Mouse (Mus musculus) mouse trophoblast stem cell (cell line): ENCODE measurements around the gene Ift172.

Experiments used
- in situ Hi-C, 2 experiments: fragments of 300-500 bp; cut with MseI, MboI; formaldehyde crosslinking; loops; 2 replicates in 1 of 2; 3 replicates in 1 of 2; pipeline ENCODE4 v1.15.1; 2025

Gene Ift172

DNA sequence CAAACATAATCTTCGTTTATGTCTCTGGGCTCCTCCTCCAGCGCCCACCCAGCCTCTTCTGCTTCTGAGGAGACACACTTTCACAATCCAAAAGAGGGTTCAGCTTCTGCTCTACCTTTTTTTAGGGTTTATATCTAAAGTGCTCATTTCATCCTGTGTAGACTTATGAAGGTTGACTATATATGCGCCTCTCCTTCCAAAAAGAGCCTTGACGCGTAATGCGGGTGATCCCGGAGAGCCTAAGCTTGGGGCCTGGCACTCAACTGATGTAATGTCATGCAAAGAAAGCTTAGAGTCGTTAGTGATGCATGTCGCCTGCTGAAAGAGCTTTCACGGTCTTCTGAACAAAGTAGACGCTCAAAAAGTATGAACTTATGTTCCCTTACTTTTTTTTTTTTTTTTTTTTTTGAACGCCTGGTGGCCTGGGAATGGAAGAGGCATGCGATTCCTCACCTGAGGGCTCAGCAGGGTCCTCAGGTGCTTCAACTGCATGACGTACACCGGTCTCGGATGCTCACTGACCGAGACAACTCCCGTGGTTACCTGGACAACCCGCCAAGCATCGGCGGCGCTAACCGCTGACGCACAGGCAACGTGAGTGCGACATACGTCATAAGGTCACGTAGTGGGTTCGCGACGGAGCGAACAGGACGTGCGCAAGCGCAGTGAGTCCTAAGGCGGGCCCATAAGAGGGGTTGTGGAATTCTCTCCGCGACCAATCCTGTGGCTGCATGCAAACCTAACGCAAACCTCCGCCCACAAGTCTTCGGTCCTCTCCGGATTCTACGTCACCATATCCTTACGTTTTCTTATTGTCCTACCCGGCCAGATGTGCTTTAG, at the start of gene Ift172:
Ift172 (minus strand) TSS at position 596 of the 840 bp plus-strand sequence.
- in situ Hi-C loops = no loop called here

DNA sequence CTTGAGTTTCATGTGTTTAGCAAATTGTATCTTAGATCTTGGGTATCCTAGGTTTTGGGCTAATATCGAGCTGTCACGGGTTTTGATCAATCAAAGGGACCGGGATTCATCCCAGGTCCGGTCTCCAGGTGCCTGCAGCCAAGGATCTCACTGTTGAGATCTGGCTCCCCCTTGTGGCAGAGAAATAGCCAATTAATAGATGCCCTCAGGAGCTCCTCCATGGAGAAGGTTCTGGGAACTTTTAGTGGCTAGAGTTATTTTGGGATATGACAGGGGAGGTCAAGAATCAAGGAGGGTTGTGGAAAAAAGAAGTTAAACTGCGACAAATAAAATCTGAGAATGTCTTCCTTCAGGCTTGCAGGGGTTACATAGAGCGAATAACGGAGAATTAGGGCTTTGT, 37.3 kb upstream of the Ift172 start:
- in situ Hi-C loops = loop anchor here in 1 of 2 experiments (10.0 kb wide), 1 partner anchor 113 kb away; no protein-coding TSS in a partner anchor

DNA sequence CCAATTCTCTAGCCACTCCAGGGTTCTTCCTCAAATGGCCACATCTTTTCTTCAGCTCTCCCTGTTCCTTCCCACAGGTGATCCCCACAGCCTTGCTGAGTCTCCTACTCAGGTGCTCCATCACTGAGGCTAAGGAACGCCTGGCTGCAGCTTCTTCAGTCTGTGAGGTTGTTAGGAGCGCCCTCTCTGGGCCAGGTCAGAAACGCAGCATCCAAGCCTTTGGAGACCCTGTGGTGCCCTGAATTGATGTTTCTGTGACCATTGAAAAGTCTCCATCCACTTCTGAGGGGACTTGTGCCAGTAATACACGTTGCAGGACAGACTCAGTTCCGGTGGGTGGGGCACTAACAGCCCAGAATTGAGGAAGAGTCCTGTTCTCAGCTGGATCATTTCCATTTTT, 35.9 kb upstream of the Ift172 start:
- in situ Hi-C loops = loop anchor here in 1 of 2 experiments (10.0 kb wide), 1 partner anchor 112 kb away; no protein-coding TSS in a partner anchor

DNA sequence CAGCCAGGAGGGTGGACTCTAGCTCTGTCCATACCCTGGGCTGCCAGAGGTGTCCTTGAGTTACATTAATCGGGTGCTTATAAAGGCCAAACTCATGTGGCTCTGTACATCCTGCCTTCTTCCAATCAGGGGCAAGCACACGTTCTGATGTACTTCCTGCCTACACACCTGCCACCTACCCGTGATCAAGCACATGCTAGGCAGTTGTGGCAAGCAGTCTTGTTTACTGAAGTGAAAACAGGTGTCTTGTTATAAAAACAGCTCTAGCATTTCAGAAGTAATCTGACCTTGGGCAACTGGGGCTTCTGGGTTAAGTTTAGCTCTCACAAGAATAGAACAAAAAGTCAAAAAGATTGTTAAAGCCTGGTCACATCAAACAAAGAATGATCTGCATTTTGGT, 33.2 kb upstream of the Ift172 start:
- in situ Hi-C loops = loop anchor here in 1 of 2 experiments (10.0 kb wide), 1 partner anchor 109 kb away; no protein-coding TSS in a partner anchor

DNA sequence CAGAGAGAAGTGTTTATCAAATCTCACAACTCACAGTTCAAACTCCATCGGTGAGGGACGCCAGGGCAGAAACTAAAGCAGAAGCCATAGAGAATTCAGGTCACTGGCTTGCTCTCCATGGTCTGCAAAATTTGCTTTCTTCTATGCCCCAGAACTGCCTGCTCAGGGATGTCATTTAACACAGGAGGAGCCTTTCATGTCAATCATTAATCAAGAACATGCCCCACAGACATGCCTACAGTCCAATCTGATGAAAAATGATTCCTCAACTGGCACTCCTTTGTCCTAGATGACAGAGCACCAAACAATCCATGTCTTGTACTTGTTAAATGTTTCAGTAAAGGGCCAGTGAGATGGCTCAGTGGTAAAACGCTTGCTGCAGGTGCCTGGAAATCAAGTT, 31.9 kb upstream of the Ift172 start:
- in situ Hi-C loops = loop anchor here in 1 of 2 experiments (10.0 kb wide), 1 partner anchor 108 kb away; no protein-coding TSS in a partner anchor

DNA sequence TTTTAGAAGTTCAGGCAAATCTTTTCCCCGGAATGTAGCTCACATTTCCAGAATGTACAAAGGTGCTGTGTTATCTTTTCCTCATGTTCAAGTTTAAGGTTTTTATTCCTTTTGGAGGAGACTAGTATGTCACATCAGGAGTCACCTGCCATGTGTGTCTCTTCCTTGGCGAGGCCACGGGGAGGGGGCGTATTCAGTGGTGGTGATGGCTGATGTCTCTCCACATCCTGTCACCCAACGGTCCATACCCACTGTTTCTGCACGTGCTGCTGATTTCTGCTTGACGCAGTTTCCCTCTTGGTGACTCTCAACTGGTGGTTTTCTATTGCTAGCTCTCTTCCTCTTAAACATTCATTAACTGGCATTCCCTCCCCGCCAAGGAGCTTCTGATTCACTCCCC, 21.9 kb upstream of the Ift172 start:
- in situ Hi-C loops = no loop called here

DNA sequence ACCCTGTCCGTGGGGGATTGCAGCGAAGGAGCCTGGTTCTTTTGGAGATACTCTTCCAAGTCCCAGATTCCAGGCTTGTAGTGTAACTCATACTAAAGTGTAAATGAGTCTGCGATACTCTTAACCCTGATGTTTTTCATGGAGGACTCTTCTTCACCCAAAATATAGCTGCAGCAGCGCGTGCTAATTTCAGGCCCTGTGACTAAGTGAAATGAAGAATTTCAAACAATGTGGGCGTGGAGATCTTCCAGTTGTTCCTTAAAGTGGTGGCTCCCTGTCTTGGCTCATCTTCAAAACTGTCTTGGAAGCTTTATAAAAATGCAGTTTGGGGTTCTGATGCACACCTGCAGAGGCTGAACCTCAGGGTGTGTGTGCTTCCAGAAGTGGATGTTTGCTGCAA, 12.2 kb upstream of the Ift172 start:
- in situ Hi-C loops = no loop called here

DNA sequence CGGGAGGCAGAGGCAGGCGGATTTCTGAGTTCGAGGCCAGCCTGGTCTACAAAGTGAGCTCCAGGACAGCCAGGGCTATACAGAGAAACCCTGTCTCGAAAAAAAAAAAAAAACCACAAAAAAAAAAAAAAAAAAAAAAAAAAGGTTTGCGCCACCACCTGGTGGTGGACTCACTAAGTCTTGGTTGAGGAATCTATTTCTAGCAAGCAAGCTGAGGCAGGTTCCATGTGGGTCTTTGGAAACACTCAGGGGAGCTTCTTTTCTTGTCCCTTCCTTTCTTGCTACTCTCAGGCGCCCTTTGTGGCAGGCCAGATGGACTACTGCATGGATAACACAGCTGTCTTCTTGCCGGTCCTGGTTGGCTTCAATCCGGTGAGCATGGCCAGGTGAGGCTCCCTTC, 10.9 kb upstream of the Ift172 start:
- in situ Hi-C loops = no loop called here

DNA sequence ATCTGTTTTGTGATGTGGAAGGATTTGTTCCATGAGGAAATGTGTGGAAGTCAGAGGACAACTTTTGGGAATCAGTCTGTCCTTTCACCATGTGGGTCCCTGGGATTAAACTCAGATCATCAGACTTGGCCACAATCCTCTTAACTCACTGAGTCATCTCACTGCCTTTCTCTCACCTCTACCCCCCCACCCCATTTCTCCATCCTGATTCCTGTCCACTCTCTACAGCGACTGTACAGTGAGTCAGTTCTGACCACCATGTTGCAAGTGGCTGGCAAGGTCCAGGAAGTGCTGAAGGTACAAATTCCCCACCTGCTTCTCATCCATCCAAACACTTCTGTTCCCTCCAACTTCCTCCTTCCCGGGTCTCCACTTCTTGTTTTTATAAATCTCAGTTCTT, 7.6 kb upstream of the Ift172 start:
- in situ Hi-C loops = no loop called here

DNA sequence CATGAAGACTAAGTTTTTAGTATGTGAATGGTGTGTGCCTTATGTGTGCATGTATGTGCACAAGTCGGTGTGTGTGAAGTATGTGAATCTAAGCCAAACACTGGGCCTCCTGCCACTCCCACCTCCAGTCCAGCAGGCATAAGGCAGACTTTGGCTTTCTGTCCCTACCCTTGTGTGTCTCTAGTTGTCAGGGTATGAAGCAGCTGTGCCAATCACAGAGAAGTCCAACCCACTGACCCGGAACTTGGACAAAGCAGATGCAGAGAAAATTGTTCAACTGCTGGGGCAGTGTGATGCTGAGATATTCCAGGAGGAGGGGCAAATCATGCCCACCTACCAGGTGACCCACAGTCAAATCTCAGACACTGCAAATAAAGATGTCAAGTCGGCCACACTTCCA, 7.1 kb upstream of the Ift172 start:
- in situ Hi-C loops = no loop called here

DNA sequence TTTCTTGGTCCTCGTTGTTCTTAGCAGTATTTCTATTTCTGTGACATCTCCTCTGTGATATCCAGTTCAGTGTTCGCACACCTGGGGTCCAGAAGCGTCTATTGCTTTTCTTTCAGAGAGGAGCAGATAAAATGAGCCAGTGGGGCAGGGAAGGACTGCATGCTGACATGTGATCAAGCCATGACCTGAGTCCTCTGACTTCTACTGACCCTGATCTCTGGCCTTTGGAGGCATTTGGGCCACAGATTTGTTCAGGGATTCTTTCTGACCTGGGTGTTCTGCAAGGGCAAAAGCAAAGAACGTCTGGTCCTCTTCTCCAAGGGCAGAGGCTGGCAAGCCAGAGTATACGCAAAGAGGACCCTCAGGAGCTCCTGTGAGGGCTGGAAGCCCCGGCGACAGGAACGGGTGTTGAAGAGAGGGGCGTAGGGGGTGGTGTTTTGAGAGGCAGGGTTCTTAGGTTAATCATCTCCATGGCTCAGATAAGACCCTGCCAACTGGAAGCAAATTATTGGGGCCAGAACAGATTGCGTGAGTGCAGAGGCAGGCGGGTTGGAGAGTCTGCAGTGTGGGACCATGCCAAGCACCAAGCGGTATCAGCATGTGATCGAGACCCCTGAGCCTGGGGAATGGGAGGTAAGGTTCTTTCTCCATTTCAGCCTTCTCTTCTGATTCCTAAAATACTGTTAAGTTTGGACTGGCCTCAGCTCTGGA, 6.3 kb upstream of the Ift172 start, which contains the start of gene Gckr:
Gckr (plus strand) TSS at position 397 of the 711 bp plus-strand sequence.
- in situ Hi-C loops = no loop called here

DNA sequence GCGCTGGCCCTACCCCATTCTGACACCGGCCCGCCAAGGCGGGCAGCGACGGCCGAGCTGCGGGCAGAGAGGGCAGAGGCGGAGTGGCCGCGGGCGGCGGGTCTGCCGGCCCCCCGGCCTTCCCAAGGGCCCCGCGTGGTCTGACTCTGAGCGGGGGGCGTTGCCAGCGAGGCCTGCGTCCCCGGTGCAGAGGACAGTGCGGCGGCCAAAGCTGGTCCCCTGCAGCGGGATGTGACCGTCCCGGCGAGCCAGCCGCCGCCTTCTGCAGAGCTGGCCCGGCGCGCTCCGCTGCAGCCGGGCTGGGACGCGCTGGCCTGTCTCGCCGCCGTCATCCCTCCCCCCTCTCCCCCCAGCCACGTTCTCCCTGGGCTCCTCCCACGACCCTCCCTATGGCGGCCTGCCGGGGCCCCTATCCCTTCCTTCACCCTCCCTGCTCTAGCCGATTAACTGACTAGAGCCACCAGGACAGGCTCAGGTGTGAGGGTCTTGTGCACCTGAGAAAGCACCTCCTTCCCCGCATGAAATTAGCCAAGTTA, 4.8 kb upstream of the Ift172 start, which contains the start of gene Fndc4:
Fndc4 (minus strand) TSS at position 475 of the 536 bp plus-strand sequence.
- in situ Hi-C loops = no loop called here

DNA sequence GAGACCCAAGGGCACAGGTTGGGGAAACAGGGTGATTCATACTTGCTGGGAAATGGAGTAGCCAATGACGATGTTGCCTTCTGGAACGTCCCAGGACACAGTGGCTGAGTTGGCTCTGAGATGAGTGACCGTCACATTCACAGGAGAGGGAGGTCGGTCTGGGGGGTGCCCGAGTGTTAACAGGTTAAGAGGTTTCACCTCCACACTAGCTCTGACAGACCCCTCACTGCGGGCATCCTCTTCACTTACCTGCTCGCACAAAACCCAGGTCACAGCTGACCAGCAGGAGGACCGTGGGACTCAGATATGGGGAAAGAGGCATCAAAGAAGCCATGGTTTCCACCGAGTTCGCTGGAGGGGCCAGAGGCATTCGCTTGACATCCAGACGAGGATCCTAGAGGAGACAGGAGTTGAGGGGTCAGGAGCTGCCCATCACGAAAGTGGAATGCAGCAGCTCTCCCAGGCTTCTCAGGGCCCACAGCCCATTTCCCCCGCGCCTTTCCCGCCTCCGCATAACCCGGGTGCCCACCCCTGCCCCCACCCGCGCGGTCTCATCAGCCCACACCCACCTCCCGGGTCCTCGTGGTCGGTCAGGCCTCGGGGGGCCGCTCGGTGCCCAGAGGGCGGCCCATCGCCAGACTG, 4.2 kb upstream of the Ift172 start:
- in situ Hi-C loops = no loop called here

DNA sequence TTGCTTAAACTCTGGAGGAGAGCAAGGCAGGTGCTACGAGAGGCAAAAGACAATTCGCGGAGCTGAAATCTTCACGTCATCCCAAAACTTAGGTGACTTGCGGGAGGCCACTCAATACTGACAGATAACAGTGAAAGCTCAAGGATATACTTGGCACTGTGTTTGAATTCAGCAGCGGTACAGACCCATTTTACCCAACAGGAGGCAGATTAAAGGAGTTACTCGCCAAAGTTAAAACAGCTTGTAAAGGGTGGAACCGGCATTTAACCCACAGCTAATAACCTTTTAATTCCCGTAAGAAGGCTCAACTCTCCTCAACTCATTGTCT, 409 bp upstream of the Ift172 start:
- in situ Hi-C loops = no loop called here

DNA sequence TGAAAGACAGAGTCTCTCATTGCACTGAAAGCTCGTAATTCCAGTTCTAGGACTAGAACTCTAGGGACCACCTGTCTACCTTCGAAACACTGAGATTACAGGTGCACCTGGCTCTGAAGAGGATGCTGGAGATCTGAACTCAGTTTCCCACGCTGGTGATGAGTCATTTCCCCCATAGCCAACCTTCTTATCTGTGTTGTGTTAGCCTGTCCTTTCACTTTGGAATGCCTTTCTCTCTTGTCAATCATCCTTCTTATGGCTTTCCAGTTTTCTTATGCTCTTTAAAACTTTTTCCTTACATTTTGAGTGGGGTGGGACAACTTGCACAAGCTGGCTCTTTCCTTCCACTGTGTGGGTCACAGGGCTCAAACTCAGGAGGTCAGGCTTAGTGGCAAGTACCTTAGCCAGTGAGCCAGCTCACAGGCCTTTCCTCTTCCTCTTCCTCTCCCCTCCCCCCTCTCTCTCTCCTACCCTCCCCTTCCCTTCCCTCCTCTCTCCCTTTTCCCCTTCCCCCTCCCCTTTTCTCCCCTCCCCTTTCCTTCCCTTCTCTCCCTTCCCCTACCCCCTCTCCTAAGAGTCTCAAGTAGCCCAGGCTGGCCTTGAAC, 1.2 kb downstream of the Ift172 start:
- in situ Hi-C loops = no loop called here

DNA sequence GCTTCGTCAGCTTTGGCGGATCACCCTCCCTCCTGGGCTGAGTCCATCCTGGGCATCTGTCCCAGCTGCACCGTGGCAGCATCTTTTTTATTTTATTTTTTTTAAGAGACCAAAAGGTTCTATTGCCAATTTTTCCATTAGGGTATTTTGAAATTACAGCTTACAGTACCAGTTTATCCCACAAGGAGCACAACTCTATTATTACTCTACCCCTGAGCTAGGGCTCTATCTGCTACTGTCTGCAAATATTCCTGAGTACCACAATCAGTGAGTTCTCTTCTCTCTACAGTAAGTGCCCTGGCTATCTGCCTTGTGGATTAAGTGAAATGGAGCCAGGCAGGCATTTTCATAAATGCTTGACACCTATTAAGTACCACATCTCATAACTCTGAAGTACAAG, 2.3 kb downstream of the Ift172 start:
- in situ Hi-C loops = no loop called here

DNA sequence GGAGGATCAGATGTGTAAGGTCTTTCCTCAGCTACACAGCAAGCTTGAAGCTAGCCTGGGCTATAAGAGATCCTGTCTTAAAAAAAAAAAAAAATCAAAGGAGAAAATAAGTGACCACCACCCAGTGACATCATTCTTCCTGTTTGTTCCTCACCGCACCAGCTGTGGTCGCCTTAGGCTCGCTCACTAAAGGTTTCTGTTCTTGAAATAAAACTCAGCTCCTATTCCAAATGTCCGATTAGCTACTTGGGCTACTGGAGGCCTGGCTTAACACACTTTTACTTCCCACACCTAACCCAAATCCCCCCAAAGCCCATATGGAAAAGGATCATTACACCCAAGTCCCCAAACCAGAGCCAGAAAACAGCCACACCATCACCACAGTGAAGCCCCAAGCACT, 2.7 kb downstream of the Ift172 start:
- in situ Hi-C loops = no loop called here

DNA sequence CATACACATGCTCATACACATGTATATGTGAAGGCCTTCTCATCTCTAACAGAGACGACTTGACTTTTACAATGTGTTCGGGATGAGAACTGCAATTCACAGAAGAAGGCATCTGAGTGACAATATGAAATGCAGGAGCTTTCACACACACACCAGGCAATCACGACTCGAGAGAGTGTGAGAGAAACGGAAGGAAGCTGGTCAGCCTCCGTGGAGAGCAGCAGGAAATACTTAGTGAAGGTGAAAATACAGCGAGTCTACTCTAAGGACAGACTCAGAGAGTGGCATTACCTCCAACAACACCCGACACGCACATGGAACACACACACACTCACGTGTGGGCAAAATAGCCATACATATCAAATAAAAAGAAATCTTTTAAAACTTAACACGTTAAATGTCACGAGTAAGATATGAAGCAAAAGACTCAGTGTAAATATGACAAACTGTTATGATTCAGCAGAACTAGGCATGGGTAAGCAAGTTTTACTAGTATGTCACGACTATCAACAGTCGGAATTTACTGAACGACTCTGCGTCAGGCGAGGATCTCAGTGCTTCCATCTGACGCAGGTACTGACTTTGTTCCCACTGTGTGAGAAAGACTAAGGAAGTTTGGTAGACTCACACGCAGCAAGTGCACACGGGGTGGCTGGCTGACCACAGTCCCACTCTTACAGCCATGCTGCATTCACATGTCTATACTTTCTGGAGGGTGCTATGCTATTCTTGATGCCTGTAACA, 11.5 kb downstream of the Ift172 start:
- in situ Hi-C loops = no loop called here

DNA sequence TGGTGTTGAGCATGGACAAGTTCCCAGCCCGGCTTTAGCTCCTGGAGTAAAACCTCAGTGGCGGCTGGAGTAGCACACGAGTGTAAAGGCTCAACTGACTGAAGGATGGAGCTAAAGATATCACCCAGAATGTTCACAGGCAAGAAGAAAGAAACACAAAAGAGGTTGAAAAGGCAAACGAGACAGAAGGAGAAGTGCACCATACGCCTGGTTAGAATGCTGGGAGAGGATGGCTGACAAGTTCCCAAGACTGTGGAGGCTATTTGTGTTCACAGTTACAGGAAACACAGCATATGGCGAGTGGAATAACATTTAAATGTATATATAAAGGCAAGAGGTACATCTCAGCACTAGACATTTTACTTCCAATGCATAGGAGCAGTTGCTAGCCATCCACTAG, 17.9 kb downstream of the Ift172 start:
- in situ Hi-C loops = no loop called here

DNA sequence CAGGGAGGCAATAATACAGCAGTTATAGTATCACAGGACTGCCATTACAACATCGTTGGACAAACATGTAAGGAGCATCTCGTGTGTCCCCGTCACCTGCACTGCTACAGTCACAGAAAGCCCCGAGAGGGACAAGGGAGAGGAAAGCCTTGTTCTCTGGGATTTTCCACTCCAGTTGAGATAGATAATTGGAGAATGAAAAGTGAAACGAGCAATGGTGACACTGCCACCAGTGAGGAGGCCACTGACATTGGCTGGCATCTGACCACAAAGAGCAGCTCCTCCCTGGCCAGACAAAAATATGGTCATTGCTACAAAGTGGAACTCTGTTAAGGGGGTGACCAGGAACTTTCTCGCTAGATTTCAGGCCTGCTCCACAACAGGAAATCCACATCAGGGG, 23.2 kb downstream of the Ift172 start:
- in situ Hi-C loops = no loop called here

DNA sequence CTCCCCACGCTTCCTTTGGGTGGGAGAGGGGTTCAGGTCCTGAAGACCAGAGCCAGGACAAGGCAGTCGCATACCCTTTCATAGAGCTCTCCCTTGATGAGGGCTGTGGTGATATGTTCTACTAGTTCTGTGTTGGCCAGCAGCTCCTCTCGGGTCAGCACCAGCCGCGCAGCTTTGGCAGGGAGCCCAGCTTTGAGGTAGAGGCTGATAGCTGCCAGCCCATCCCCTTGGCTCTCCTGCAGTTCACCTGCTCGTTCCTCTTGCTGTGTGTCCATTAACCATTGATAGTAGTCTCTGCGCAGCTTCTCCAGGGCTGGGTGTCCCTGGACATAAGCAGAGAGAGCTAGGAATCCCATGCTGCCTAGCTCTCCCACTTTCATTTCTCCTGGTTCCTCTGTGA, 24.8 kb downstream of the Ift172 start:
- in situ Hi-C loops = no loop called here
